Mouse (Mus musculus): ENCODE results near the gene Casz1. TPM values are rescaled to one million over a fixed set of nuclear protein-coding genes. Genes with fewer than 3 reads are reported as not detected.

Casz1 gene
- polyA plus RNA-seq, 1 experiment from 2014 or later: 4.9 TPM

GRCm38 (mm10) chr4:148881001-148881669 lies 76.9 kb downstream of the Casz1 start:
- no peaks in the 10 kb centered on the region for H3K36me3 ChIP-seq (ENCODE audit: control insufficient read depth, insufficient read depth, low read length)
- no peaks in the 10 kb centered on the region for H3K9me3 ChIP-seq (ENCODE audit: control insufficient read depth, low read length)
- DNase-seq (ENCODE audit: low spot score) (no peak), ATAC-seq (ENCODE audit: insufficient read depth, low FRiP score, low TSS enrichment) (no peak)
- peaks cover 80% of the 10 kb centered on the region for H3K27me3 ChIP-seq (ENCODE audit: control insufficient read depth, insufficient read depth, low read length)
- no peak overlapping the region for H3K4me3 ChIP-seq (ENCODE audit: low read depth, low read length)
- H3K4me2 ChIP-seq (ENCODE audit: low read depth): no peak overlapping the region
- H3K27ac ChIP-seq (ENCODE audit: low read depth, low read length): no peak overlapping the region
- WGBS: 22% methylated on average over 17 of the region's 17 CpGs
- peaks cover 23% of the 10 kb centered on the region for H3K4me1 ChIP-seq (ENCODE audit: control insufficient read depth, insufficient read depth, low read length)
- H3K9ac ChIP-seq (ENCODE audit: low read length): no peak overlapping the region

GRCm38 (mm10) chr4:148881838-148882237 lies 77.6 kb downstream of the Casz1 start:
- Histone ChIP-seq H3K27me3 (ENCODE audit: control insufficient read depth, insufficient read depth, low read length) (peaks cover 84% of the 10 kb centered on the region), H3K4me3 (ENCODE audit: low read depth, low read length) (no peak overlapping the region), H3K4me2 (ENCODE audit: low read depth) (no peak overlapping the region), H3K9ac (ENCODE audit: low read length) (no peak overlapping the region), H3K36me3 (ENCODE audit: control insufficient read depth, insufficient read depth, low read length) (no peaks in the 10 kb centered on the region), H3K4me1 (ENCODE audit: control insufficient read depth, insufficient read depth, low read length) (peaks cover 30% of the 10 kb centered on the region), H3K27ac (ENCODE audit: low read depth, low read length) (no peak overlapping the region), H3K9me3 (ENCODE audit: control insufficient read depth, low read length) (no peaks in the 10 kb centered on the region)
- no peak for DNase-seq (ENCODE audit: low spot score)
- 76% methylated on average over 5 of the region's 5 CpGs for whole genome bisulfite sequencing
- ATAC-seq (ENCODE audit: insufficient read depth, low FRiP score, low TSS enrichment): no peak

GRCm38 (mm10) chr4:148882360-148882929 lies 78.2 kb downstream of the Casz1 start:
- peaks cover 84% of the 10 kb centered on the region for H3K27me3 ChIP-seq (ENCODE audit: control insufficient read depth, insufficient read depth, low read length)
- no peaks in the 10 kb centered on the region for H3K36me3 ChIP-seq (ENCODE audit: control insufficient read depth, insufficient read depth, low read length)
- H3K9ac ChIP-seq (ENCODE audit: low read length): no peak overlapping the region
- no peak for ATAC-seq (ENCODE audit: insufficient read depth, low FRiP score, low TSS enrichment)
- H3K4me1 ChIP-seq (ENCODE audit: control insufficient read depth, insufficient read depth, low read length): peaks cover 32% of the 10 kb centered on the region
- H3K9me3 ChIP-seq (ENCODE audit: control insufficient read depth, low read length): no peaks in the 10 kb centered on the region
- H3K4me3 ChIP-seq (ENCODE audit: low read depth, low read length): no peak overlapping the region
- H3K27ac ChIP-seq (ENCODE audit: low read depth, low read length): no peak overlapping the region
- DNase-seq (ENCODE audit: low spot score): no peak
- WGBS: 28% methylated on average over 17 of the region's 17 CpGs
- no peak overlapping the region for H3K4me2 ChIP-seq (ENCODE audit: low read depth)

- H3K9me3 ChIP-seq (ENCODE audit: control insufficient read depth, low read length): no peaks in the 10 kb centered on the region
- ATAC-seq (ENCODE audit: insufficient read depth, low FRiP score, low TSS enrichment): no peak
- 84% methylated on average over 14 of the region's 14 CpGs for WGBS
- no peaks in the 10 kb centered on the region for H3K36me3 ChIP-seq (ENCODE audit: control insufficient read depth, insufficient read depth, low read length)
- H3K4me1 ChIP-seq (ENCODE audit: control insufficient read depth, insufficient read depth, low read length): peaks cover 27% of the 10 kb centered on the region
- no peak overlapping the region for H3K27ac ChIP-seq (ENCODE audit: low read depth, low read length)
- H3K9ac ChIP-seq (ENCODE audit: low read length): no peak overlapping the region
- H3K4me2 ChIP-seq (ENCODE audit: low read depth): no peak overlapping the region
- no peak overlapping the region for H3K4me3 ChIP-seq (ENCODE audit: low read depth, low read length)
- no peak for DNase-seq (ENCODE audit: low spot score)
- H3K27me3 ChIP-seq (ENCODE audit: control insufficient read depth, insufficient read depth, low read length): peaks cover 86% of the 10 kb centered on the region
Observed at GRCm38 (mm10) chr4:148884596-148884995, 80.4 kb downstream of the Casz1 start.

- Histone ChIP-seq H3K4me3 (ENCODE audit: low read depth, low read length) (no peak overlapping the region), H3K27ac (ENCODE audit: low read depth, low read length) (peak overlapping the region; percentile 67; the same call in 1 of the 2 replicates), H3K4me1 (ENCODE audit: control insufficient read depth, insufficient read depth, low read length) (peaks cover 30% of the 10 kb centered on the region), H3K9ac (ENCODE audit: low read length) (no peak overlapping the region), H3K4me2 (ENCODE audit: low read depth) (peak overlapping the region; percentile 12; the same call in 1 of the 2 replicates), H3K36me3 (ENCODE audit: control insufficient read depth, insufficient read depth, low read length) (no peaks in the 10 kb centered on the region), H3K9me3 (ENCODE audit: control insufficient read depth, low read length) (no peaks in the 10 kb centered on the region), H3K27me3 (ENCODE audit: control insufficient read depth, insufficient read depth, low read length) (peaks cover 86% of the 10 kb centered on the region)
- WGBS: 36% methylated on average over 10 of the region's 10 CpGs
- peak; percentile 55 for DNase-seq (ENCODE audit: low spot score)
- peak; percentile 60 for ATAC-seq (ENCODE audit: insufficient read depth, low FRiP score, low TSS enrichment)
Observed at GRCm38 (mm10) chr4:148885401-148885800, 81.2 kb downstream of the Casz1 start.

GRCm38 (mm10) chr4:148885921-148886540 lies 81.8 kb downstream of the Casz1 start:
- H3K9ac ChIP-seq (ENCODE audit: low read length): no peak overlapping the region
- peak; percentile 57 for DNase-seq (ENCODE audit: low spot score)
- H3K4me1 ChIP-seq (ENCODE audit: control insufficient read depth, insufficient read depth, low read length): peaks cover 35% of the 10 kb centered on the region
- no peak overlapping the region for H3K4me3 ChIP-seq (ENCODE audit: low read depth, low read length)
- peaks cover 82% of the 10 kb centered on the region for H3K27me3 ChIP-seq (ENCODE audit: control insufficient read depth, insufficient read depth, low read length)
- no peaks in the 10 kb centered on the region for H3K9me3 ChIP-seq (ENCODE audit: control insufficient read depth, low read length)
- no peaks in the 10 kb centered on the region for H3K36me3 ChIP-seq (ENCODE audit: control insufficient read depth, insufficient read depth, low read length)
- ATAC-seq (ENCODE audit: insufficient read depth, low FRiP score, low TSS enrichment): peak; percentile 79
- H3K27ac ChIP-seq (ENCODE audit: low read depth, low read length): no peak overlapping the region
- WGBS: 36% methylated on average over 9 of the region's 9 CpGs
- H3K4me2 ChIP-seq (ENCODE audit: low read depth): no peak overlapping the region; the same call in 1 of the 2 replicates

GRCm38 (mm10) chr4:148888229-148888628 lies 84.0 kb downstream of the Casz1 start:
- H3K9ac ChIP-seq (ENCODE audit: low read length): no peak overlapping the region
- peaks cover 79% of the 10 kb centered on the region for H3K27me3 ChIP-seq (ENCODE audit: control insufficient read depth, insufficient read depth, low read length)
- 61% methylated on average over 8 of the region's 8 CpGs for WGBS
- H3K4me3 ChIP-seq (ENCODE audit: low read depth, low read length): no peak overlapping the region
- no peak for ATAC-seq (ENCODE audit: insufficient read depth, low FRiP score, low TSS enrichment)
- H3K4me2 ChIP-seq (ENCODE audit: low read depth): no peak overlapping the region
- no peak for DNase-seq (ENCODE audit: low spot score)
- no peaks in the 10 kb centered on the region for H3K9me3 ChIP-seq (ENCODE audit: control insufficient read depth, low read length)
- H3K4me1 ChIP-seq (ENCODE audit: control insufficient read depth, insufficient read depth, low read length): peaks cover 36% of the 10 kb centered on the region
- H3K36me3 ChIP-seq (ENCODE audit: control insufficient read depth, insufficient read depth, low read length): no peaks in the 10 kb centered on the region
- no peak overlapping the region for H3K27ac ChIP-seq (ENCODE audit: low read depth, low read length)

- Histone ChIP-seq H3K4me3 (ENCODE audit: low read depth, low read length) (no peak overlapping the region), H3K4me2 (ENCODE audit: low read depth) (no peak overlapping the region), H3K36me3 (ENCODE audit: control insufficient read depth, insufficient read depth, low read length) (no peaks in the 10 kb centered on the region), H3K27me3 (ENCODE audit: control insufficient read depth, insufficient read depth, low read length) (peaks cover 79% of the 10 kb centered on the region), H3K9me3 (ENCODE audit: control insufficient read depth, low read length) (no peaks in the 10 kb centered on the region), H3K4me1 (ENCODE audit: control insufficient read depth, insufficient read depth, low read length) (peaks cover 35% of the 10 kb centered on the region), H3K9ac (ENCODE audit: low read length) (no peak overlapping the region), H3K27ac (ENCODE audit: low read depth, low read length) (no peak overlapping the region)
- DNase-seq (ENCODE audit: low spot score) (no peak), ATAC-seq (ENCODE audit: insufficient read depth, low FRiP score, low TSS enrichment) (no peak)
- WGBS: 77% methylated on average over 6 of the region's 6 CpGs
Observed at GRCm38 (mm10) chr4:148889011-148889410, 84.8 kb downstream of the Casz1 start.
